Mouse (Mus musculus): ENCODE measurements around the gene 6030452D12Rik.

DNA sequence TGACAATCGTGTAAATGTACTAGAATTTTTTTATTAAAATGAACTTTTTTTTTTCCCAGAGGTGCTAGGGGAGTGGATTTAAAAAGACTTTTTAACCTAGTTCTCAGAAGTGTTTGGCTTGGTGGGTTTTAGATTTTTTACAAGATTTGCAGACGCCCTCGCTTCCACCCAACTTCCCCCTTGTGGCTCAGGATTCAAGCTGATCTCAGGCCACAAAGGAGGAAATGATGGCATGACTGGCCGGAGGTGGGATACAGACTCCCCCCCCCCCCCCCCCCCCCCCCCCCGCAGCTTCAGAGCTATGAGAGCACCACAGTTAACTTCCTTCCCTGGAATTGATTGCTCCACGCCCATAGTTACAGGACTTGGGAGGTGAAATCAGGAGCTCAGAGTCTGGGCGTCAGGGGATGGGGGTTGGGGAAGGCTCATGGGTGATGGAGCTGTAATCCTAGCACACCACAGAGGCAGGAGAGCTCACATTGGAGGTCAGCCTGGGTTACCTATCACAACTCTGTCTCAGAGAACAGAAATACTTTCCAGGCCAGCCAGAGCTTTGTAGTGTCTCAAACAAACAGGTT is 55.8 kb downstream of the 6030452D12Rik start:
- TF ChIP-seq POLR2A (IDR thresholded peaks at IDR 0.05; ENCODE audit: extremely low read depth, insufficient read depth, low read length) (no peak), CTCF (IDR thresholded peaks at IDR 0.05; ENCODE audit: extremely low read depth, insufficient read depth, low read length) (no peak)
